Mouse (Mus musculus): ENCODE data around the gene F5. TPM values are rescaled to one million over a fixed set of nuclear protein-coding genes. Genes with fewer than 3 reads are reported as not detected.

F5 gene
- total and polyA plus RNA-seq, 2 experiments, result 77.7 to 157 TPM

GRCm38 (mm10) chr1:164184142-164184870, 32.7 kb downstream of the F5 start:
- H3K27me3 ChIP-seq (ENCODE audit: control insufficient read depth, insufficient read depth, low read length), result no peaks in the 10 kb centered on the region
- TF ChIP-seq CTCF (IDR thresholded peaks at IDR 0.05; ENCODE audit: low read depth, low read length) (peak; percentile 66), POLR2A (IDR thresholded peaks at IDR 0.05; ENCODE audit: extremely low read depth, insufficient read depth, low read length) (no peak)
- no peaks in the 10 kb centered on the region; the same call in 1 of the 2 replicates for H3K4me1 ChIP-seq (ENCODE audit: control insufficient read depth, insufficient read depth, low read length)
- H3K79me2 ChIP-seq (ENCODE audit: control insufficient read depth, insufficient read depth, low read length), result no peaks in the 10 kb centered on the region
- peaks cover 72% of the 10 kb centered on the region for H3K36me3 ChIP-seq (ENCODE audit: control insufficient read depth, insufficient read depth, low read length)
- H3K27ac ChIP-seq (replicated peaks; ENCODE audit: insufficient read depth, low read depth, low read length), result no peak overlapping the region
- H3K4me3 ChIP-seq (ENCODE audit: insufficient read depth, low read depth, low read length), result no peak overlapping the region
- peak; percentile 61 for DNase-seq (ENCODE audit: extremely low read depth, low read depth, low spot score)
- no peak overlapping the region for H3K9ac ChIP-seq (ENCODE audit: low read depth, low read length)
- WGBS, result 59% methylated on average over 16 of the region's 16 CpGs

GRCm38 (mm10) chr1:164184871-164185223, 33.2 kb downstream of the F5 start:
- WGBS, result 48% methylated on average over 8 of the region's 8 CpGs
- Histone ChIP-seq H3K4me1 (ENCODE audit: control insufficient read depth, insufficient read depth, low read length) (no peaks in the 10 kb centered on the region; the same call in 1 of the 2 replicates), H3K4me3 (ENCODE audit: insufficient read depth, low read depth, low read length) (no peak overlapping the region), H3K27ac (replicated peaks; ENCODE audit: insufficient read depth, low read depth, low read length) (no peak overlapping the region), H3K36me3 (ENCODE audit: control insufficient read depth, insufficient read depth, low read length) (peaks cover 76% of the 10 kb centered on the region), H3K79me2 (ENCODE audit: control insufficient read depth, insufficient read depth, low read length) (no peaks in the 10 kb centered on the region), H3K27me3 (ENCODE audit: control insufficient read depth, insufficient read depth, low read length) (no peaks in the 10 kb centered on the region), H3K9ac (ENCODE audit: low read depth, low read length) (no peak overlapping the region)
- TF ChIP-seq CTCF (IDR thresholded peaks at IDR 0.05; ENCODE audit: low read depth, low read length), result no peak
- no peak for TF ChIP-seq POLR2A (IDR thresholded peaks at IDR 0.05; ENCODE audit: extremely low read depth, insufficient read depth, low read length)
- DNase-seq (ENCODE audit: extremely low read depth, low read depth, low spot score), result no peak

DNA sequence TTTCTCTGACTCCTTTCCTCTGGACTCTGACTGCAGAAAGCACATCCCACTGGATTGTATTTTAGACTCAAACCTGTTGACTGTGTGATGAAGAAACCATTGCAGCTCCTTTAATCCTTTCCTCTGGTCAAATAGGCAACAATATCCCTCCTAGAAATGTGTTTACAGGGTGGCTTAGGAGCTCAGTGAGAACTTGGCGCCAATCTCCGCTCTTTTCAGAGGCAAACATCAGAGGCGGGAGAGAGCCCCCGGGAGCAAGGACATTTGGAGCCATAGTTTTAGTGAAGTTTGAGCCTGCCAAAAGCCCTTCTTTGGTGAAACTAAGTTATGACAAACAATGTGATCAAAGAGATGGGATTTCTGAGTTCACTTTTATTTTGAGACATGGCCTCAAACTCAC, 33.7 kb downstream of the F5 start:
- Histone ChIP-seq H3K9ac (ENCODE audit: low read depth, low read length) (no peak overlapping the region), H3K4me1 (ENCODE audit: control insufficient read depth, insufficient read depth, low read length) (no peaks in the 10 kb centered on the region; the same call in 1 of the 2 replicates), H3K79me2 (ENCODE audit: control insufficient read depth, insufficient read depth, low read length) (no peaks in the 10 kb centered on the region), H3K27me3 (ENCODE audit: control insufficient read depth, insufficient read depth, low read length) (no peaks in the 10 kb centered on the region), H3K36me3 (ENCODE audit: control insufficient read depth, insufficient read depth, low read length) (peaks cover 77% of the 10 kb centered on the region), H3K4me3 (ENCODE audit: insufficient read depth, low read depth, low read length) (no peak overlapping the region), H3K27ac (replicated peaks; ENCODE audit: insufficient read depth, low read depth, low read length) (no peak overlapping the region)
- WGBS, result 59% methylated on average over 4 of the region's 4 CpGs
- no peak for TF ChIP-seq CTCF (IDR thresholded peaks at IDR 0.05; ENCODE audit: low read depth, low read length)
- TF ChIP-seq POLR2A (IDR thresholded peaks at IDR 0.05; ENCODE audit: extremely low read depth, insufficient read depth, low read length), result no peak
- no peak for DNase-seq (ENCODE audit: extremely low read depth, low read depth, low spot score)

DNA sequence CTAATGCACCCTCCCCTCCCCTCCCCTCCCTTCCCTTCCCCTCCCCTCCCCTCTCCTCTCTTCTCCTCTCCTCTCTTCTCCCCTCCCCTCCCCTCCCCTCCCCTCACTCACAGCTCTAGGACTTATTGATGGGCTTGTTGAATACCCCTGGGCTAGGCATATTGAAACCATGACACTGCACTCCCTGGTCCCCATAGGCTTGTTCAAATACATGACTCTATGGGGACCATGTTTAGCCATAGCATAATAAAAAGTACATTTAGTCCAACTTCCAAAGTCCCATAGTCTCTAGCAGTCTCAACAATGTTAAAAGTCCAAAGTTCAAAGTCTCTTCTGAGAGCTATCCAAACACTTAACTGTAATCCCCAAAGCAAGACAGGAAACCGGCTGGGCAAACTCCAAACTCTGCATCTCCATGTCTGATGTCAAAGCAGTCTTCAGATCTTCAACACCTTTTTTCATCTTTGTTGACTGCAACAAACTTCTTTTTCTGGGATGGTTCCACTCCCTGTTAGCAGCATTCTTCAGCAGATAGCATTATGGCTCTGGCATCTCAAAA, 35.4 kb downstream of the F5 start:
- H3K4me1 ChIP-seq (ENCODE audit: control insufficient read depth, insufficient read depth, low read length), result no peaks in the 10 kb centered on the region; the same call in 1 of the 2 replicates
- no peak for TF ChIP-seq POLR2A (IDR thresholded peaks at IDR 0.05; ENCODE audit: extremely low read depth, insufficient read depth, low read length)
- no peak for TF ChIP-seq CTCF (IDR thresholded peaks at IDR 0.05; ENCODE audit: low read depth, low read length)
- H3K27ac ChIP-seq (replicated peaks; ENCODE audit: insufficient read depth, low read depth, low read length), result no peak overlapping the region
- H3K4me3 ChIP-seq (ENCODE audit: insufficient read depth, low read depth, low read length), result no peak overlapping the region
- no peaks in the 10 kb centered on the region for H3K27me3 ChIP-seq (ENCODE audit: control insufficient read depth, insufficient read depth, low read length)
- H3K36me3 ChIP-seq (ENCODE audit: control insufficient read depth, insufficient read depth, low read length), result peaks cover 74% of the 10 kb centered on the region
- no peaks in the 10 kb centered on the region for H3K79me2 ChIP-seq (ENCODE audit: control insufficient read depth, insufficient read depth, low read length)
- H3K9ac ChIP-seq (ENCODE audit: low read depth, low read length), result no peak overlapping the region
- 32% methylated on average over 1 of the region's 1 CpGs for WGBS
- peak; percentile 70 for DNase-seq (ENCODE audit: extremely low read depth, low read depth, low spot score)

- H3K27me3 ChIP-seq (ENCODE audit: control insufficient read depth, insufficient read depth, low read length), result no peaks in the 10 kb centered on the region
- no peak for DNase-seq (ENCODE audit: extremely low read depth, low read depth, low spot score)
- no peak overlapping the region for H3K9ac ChIP-seq (ENCODE audit: low read depth, low read length)
- no peaks in the 10 kb centered on the region for H3K79me2 ChIP-seq (ENCODE audit: control insufficient read depth, insufficient read depth, low read length)
- peaks cover 82% of the 10 kb centered on the region for H3K36me3 ChIP-seq (ENCODE audit: control insufficient read depth, insufficient read depth, low read length)
- TF ChIP-seq CTCF (IDR thresholded peaks at IDR 0.05; ENCODE audit: low read depth, low read length) (no peak), POLR2A (IDR thresholded peaks at IDR 0.05; ENCODE audit: extremely low read depth, insufficient read depth, low read length) (no peak)
- no peak overlapping the region for H3K27ac ChIP-seq (replicated peaks; ENCODE audit: insufficient read depth, low read depth, low read length)
- no peaks in the 10 kb centered on the region for H3K4me1 ChIP-seq (ENCODE audit: control insufficient read depth, insufficient read depth, low read length)
- no peak overlapping the region for H3K4me3 ChIP-seq (ENCODE audit: insufficient read depth, low read depth, low read length)
- 91% methylated on average over 4 of the region's 4 CpGs for WGBS
These were observed 47.9 kb downstream of the F5 start for GRCm38 (mm10) chr1:164199551-164199950.

- 12% methylated on average over 2 of the region's 2 CpGs for WGBS
- peak; percentile 97 for DNase-seq (ENCODE audit: extremely low read depth, low read depth, low spot score)
- no peaks in the 10 kb centered on the region; the same call in 1 of the 2 replicates for H3K79me2 ChIP-seq (ENCODE audit: control insufficient read depth, insufficient read depth, low read length)
These were observed 56.8 kb downstream of the F5 start for GRCm38 (mm10) chr1:164208437-164208836.

More at GRCm38 (mm10) chr1:164208437-164208836, 56.8 kb downstream of the F5 start:
- Histone ChIP-seq H3K4me3 (ENCODE audit: insufficient read depth, low read depth, low read length) (no peak overlapping the region), H3K27me3 (ENCODE audit: control insufficient read depth, insufficient read depth, low read length) (no peaks in the 10 kb centered on the region), H3K36me3 (ENCODE audit: control insufficient read depth, insufficient read depth, low read length) (peaks cover 74% of the 10 kb centered on the region), H3K9ac (ENCODE audit: low read depth, low read length) (no peak overlapping the region), H3K4me1 (ENCODE audit: control insufficient read depth, insufficient read depth, low read length) (peaks cover 7% of the 10 kb centered on the region), H3K27ac (replicated peaks; ENCODE audit: insufficient read depth, low read depth, low read length) (no peak overlapping the region)
- no peak for TF ChIP-seq POLR2A (IDR thresholded peaks at IDR 0.05; ENCODE audit: extremely low read depth, insufficient read depth, low read length)
- TF ChIP-seq CTCF (IDR thresholded peaks at IDR 0.05; ENCODE audit: low read depth, low read length), result no peak

Measured in liver, adult 2 months (tissue).